Mouse (Mus musculus) forebrain, embryonic 13.5 days (tissue): ENCODE measurements around the gene B3gnt6. TPM values are rescaled to one million over a fixed set of nuclear protein-coding genes. Genes with fewer than 3 reads are reported as not detected.

Experiments
- ATAC-seq: fragments of 200-750 bp; cut with Nextera tagmentation; 2 replicates; pipeline ENCODE4 v1.8.0; 2017
- H3K27ac ChIP-seq: fragments of 300-500 bp; sonication (generic); 2 replicates; pipeline ENCODE4 v1.5.1; 2015; ENCODE audit warnings: inconsistent platforms, mild to moderate bottlenecking, moderate library complexity
- H3K27me3 ChIP-seq: fragments of 300-500 bp; sonication (generic); 2 replicates; pipeline ENCODE4 v1.6.1; 2015; ENCODE audit warnings: mild to moderate bottlenecking, inconsistent platforms
- H3K36me3 ChIP-seq: fragments of 300-500 bp; sonication (generic); 2 replicates; pipeline ENCODE4 v1.6.1; 2015; ENCODE audit warnings: mild to moderate bottlenecking, inconsistent platforms; ENCODE audit not compliant: poor library complexity, severe bottlenecking
- H3K4me1 ChIP-seq: fragments of 300-500 bp; sonication (generic); 2 replicates; pipeline ENCODE4 v1.6.1; 2015; ENCODE audit warnings: inconsistent platforms
- H3K4me2 ChIP-seq: fragments of 300-500 bp; sonication (generic); 2 replicates; pipeline ENCODE4 v1.6.1; 2015; ENCODE audit warnings: inconsistent platforms, mild to moderate bottlenecking, moderate library complexity
- H3K4me3 ChIP-seq: fragments of 300-500 bp; sonication (generic); 2 replicates; pipeline ENCODE4 v1.5.1; 2015; ENCODE audit warnings: mild to moderate bottlenecking, inconsistent platforms
- H3K9ac ChIP-seq: fragments of 300-500 bp; sonication (generic); 2 replicates; pipeline ENCODE4 v1.6.1; 2015; ENCODE audit warnings: mild to moderate bottlenecking, inconsistent platforms
- H3K9me3 ChIP-seq: fragments of 300-500 bp; sonication (generic); replicated peaks from 2 replicates; pipeline ENCODE4 v1.6.1; 2016; ENCODE audit warnings: inconsistent platforms
- WGBS: fragments of 180-500 bp; shearing (Covaris S2); methylation state at CpG from one replicate; pipeline ENCODE4 v1.1.7; 2015; 5-methylcytosine and 5-hydroxymethylcytosine counted together
- polyA plus RNA-seq: library from polyadenylated mRNA; unstranded; fragments of >200 nt; fragmentation: Nextera tagmentation; extraction: Ambion mirVana; gene quantifications from 2 replicates; pipeline ENCODE4 v1.2.1, GENCODE M21; 2015

B3gnt6 gene
- polyA plus RNA-seq, 1 experiment from 2014 or later = 0.12 TPM

GRCm38 (mm10) chr7:98157636-98158332 lies 41.5 kb downstream of the B3gnt6 start:
- Histone ChIP-seq H3K4me2 (no peak overlapping the region), H3K4me1 (peaks cover 24% of the 10 kb centered on the region; the same call in 1 of the 2 replicates), H3K27me3 (0 out of 2 replicates have a peak, but pooled peaks cover 4% of the 10 kb centered on the region), H3K36me3 (no peaks in the 10 kb centered on the region), H3K27ac (no peak overlapping the region; the same call in 1 of the 2 replicates), H3K9ac (no peak overlapping the region), H3K9me3 (no peaks in the 10 kb centered on the region), H3K4me3 (no peak overlapping the region)
- WGBS = 66% methylated on average over 5 of the region's 5 CpGs
- ATAC-seq = no peak

- ATAC-seq = no peak
- WGBS = 50% methylated on average over 2 of the region's 3 CpGs
Observed at GRCm38 (mm10) chr7:98156280-98156665, 43.0 kb downstream of the B3gnt6 start.

GRCm38 (mm10) chr7:98155546-98156279 lies 43.6 kb downstream of the B3gnt6 start:
- ATAC-seq = peak; percentile 44
- H3K36me3 ChIP-seq = no peaks in the 10 kb centered on the region

More at GRCm38 (mm10) chr7:98156280-98156665, 43.0 kb downstream of the B3gnt6 start:
- Histone ChIP-seq H3K4me1 (peaks cover 24% of the 10 kb centered on the region; the same call in 1 of the 2 replicates), H3K4me2 (no peak overlapping the region), H3K9me3 (no peaks in the 10 kb centered on the region), H3K36me3 (no peaks in the 10 kb centered on the region), H3K27me3 (0 out of 2 replicates have a peak, but pooled peaks cover 4% of the 10 kb centered on the region), H3K9ac (0 out of 2 replicates have a peak overlapping the region, but pooled peaks have one; percentile 7), H3K4me3 (no peak overlapping the region), H3K27ac (peak overlapping the region; percentile 19; the same call in 1 of the 2 replicates)

GRCm38 (mm10) chr7:98153892-98154291 lies 45.4 kb downstream of the B3gnt6 start:
- H3K4me2 ChIP-seq = no peak overlapping the region
- peaks cover 39% of the 10 kb centered on the region for H3K4me1 ChIP-seq
- H3K36me3 ChIP-seq = no peaks in the 10 kb centered on the region
- no peak for ATAC-seq
- no peak overlapping the region for H3K27ac ChIP-seq
- H3K9me3 ChIP-seq = no peaks in the 10 kb centered on the region
- no peak overlapping the region for H3K9ac ChIP-seq
- no peaks in the 10 kb centered on the region for H3K27me3 ChIP-seq
- H3K4me3 ChIP-seq = no peak overlapping the region
- WGBS = 85% methylated on average over 5 of the region's 5 CpGs

More at GRCm38 (mm10) chr7:98155546-98156279, 43.6 kb downstream of the B3gnt6 start:
- Histone ChIP-seq H3K4me3 (no peak overlapping the region), H3K27me3 (0 out of 2 replicates have a peak, but pooled peaks cover 3% of the 10 kb centered on the region), H3K9ac (0 out of 2 replicates have a peak overlapping the region, but pooled peaks have one; percentile 7), H3K4me1 (peaks cover 24% of the 10 kb centered on the region; the same call in 1 of the 2 replicates), H3K27ac (no peak overlapping the region), H3K9me3 (no peaks in the 10 kb centered on the region), H3K4me2 (no peak overlapping the region)
- WGBS = 25% methylated on average over 7 of the region's 8 CpGs

GRCm38 (mm10) chr7:98153345-98153744 lies 45.9 kb downstream of the B3gnt6 start:
- Histone ChIP-seq H3K9ac (no peak overlapping the region), H3K36me3 (no peaks in the 10 kb centered on the region), H3K9me3 (no peaks in the 10 kb centered on the region), H3K27me3 (no peaks in the 10 kb centered on the region), H3K4me3 (no peak overlapping the region), H3K4me2 (no peak overlapping the region), H3K4me1 (peaks cover 40% of the 10 kb centered on the region), H3K27ac (no peak overlapping the region)
- 47% methylated on average over 3 of the region's 3 CpGs for WGBS
- ATAC-seq = no peak

GRCm38 (mm10) chr7:98152400-98152799 lies 46.9 kb downstream of the B3gnt6 start:
- Histone ChIP-seq H3K4me1 (peaks cover 41% of the 10 kb centered on the region), H3K9me3 (no peaks in the 10 kb centered on the region), H3K4me2 (no peak overlapping the region), H3K9ac (no peak overlapping the region), H3K36me3 (no peaks in the 10 kb centered on the region), H3K27ac (no peak overlapping the region), H3K4me3 (no peak overlapping the region), H3K27me3 (no peaks in the 10 kb centered on the region)
- WGBS = 68% methylated on average over 8 of the region's 8 CpGs
- no peak for ATAC-seq

GRCm38 (mm10) chr7:98150525-98150924 lies 48.8 kb downstream of the B3gnt6 start:
- Histone ChIP-seq H3K9ac (no peak overlapping the region), H3K36me3 (no peaks in the 10 kb centered on the region), H3K27me3 (no peaks in the 10 kb centered on the region), H3K4me2 (no peak overlapping the region), H3K4me3 (no peak overlapping the region), H3K27ac (no peak overlapping the region), H3K9me3 (no peaks in the 10 kb centered on the region), H3K4me1 (peaks cover 32% of the 10 kb centered on the region)
- ATAC-seq = no peak
- 51% methylated on average over 5 of the region's 5 CpGs for WGBS

GRCm38 (mm10) chr7:98149802-98150201 lies 49.5 kb downstream of the B3gnt6 start:
- Histone ChIP-seq H3K27ac (0 out of 2 replicates have a peak overlapping the region, but pooled peaks have one; percentile 51), H3K4me1 (peaks cover 32% of the 10 kb centered on the region), H3K4me2 (no peak overlapping the region), H3K4me3 (no peak overlapping the region), H3K27me3 (no peaks in the 10 kb centered on the region), H3K9ac (no peak overlapping the region), H3K9me3 (no peaks in the 10 kb centered on the region), H3K36me3 (no peaks in the 10 kb centered on the region; the same call in 1 of the 2 replicates)
- 13% methylated on average over 3 of the region's 3 CpGs for WGBS
- ATAC-seq = no peak

- 65% methylated on average over 10 of the region's 10 CpGs for WGBS
- Histone ChIP-seq H3K4me1 (peaks cover 32% of the 10 kb centered on the region), H3K4me2 (no peak overlapping the region), H3K9me3 (no peaks in the 10 kb centered on the region), H3K9ac (no peak overlapping the region), H3K4me3 (no peak overlapping the region), H3K36me3 (no peaks in the 10 kb centered on the region; the same call in 1 of the 2 replicates), H3K27me3 (no peaks in the 10 kb centered on the region), H3K27ac (peak overlapping the region; percentile 51)
- ATAC-seq = peak; percentile 54
Observed at GRCm38 (mm10) chr7:98148721-98149407, 50.4 kb downstream of the B3gnt6 start.

- Histone ChIP-seq H3K36me3 (no peaks in the 10 kb centered on the region; the same call in 1 of the 2 replicates), H3K27ac (peak overlapping the region; percentile 55), H3K9me3 (no peaks in the 10 kb centered on the region), H3K4me1 (peaks cover 32% of the 10 kb centered on the region), H3K27me3 (no peaks in the 10 kb centered on the region), H3K4me3 (no peak overlapping the region), H3K9ac (no peak overlapping the region), H3K4me2 (no peak overlapping the region)
- 74% methylated on average over 8 of the region's 8 CpGs for WGBS
- ATAC-seq = no peak
Observed at GRCm38 (mm10) chr7:98147766-98148165, 51.5 kb downstream of the B3gnt6 start.

- Histone ChIP-seq H3K36me3 (no peaks in the 10 kb centered on the region; the same call in 1 of the 2 replicates), H3K9me3 (no peaks in the 10 kb centered on the region), H3K27me3 (no peaks in the 10 kb centered on the region), H3K4me3 (no peak overlapping the region), H3K4me1 (peaks cover 37% of the 10 kb centered on the region), H3K4me2 (no peak overlapping the region), H3K9ac (no peak overlapping the region), H3K27ac (0 out of 2 replicates have a peak overlapping the region, but pooled peaks have one; percentile 55)
- 85% methylated on average over 8 of the region's 8 CpGs for WGBS
- no peak for ATAC-seq
Observed at GRCm38 (mm10) chr7:98146447-98146845, 52.8 kb downstream of the B3gnt6 start.
